Mouse (Mus musculus) intestine, postnatal 0 days (tissue): ENCODE data around the gene Trpv6. TPM values are rescaled to one million over a fixed set of nuclear protein-coding genes. Genes with fewer than 3 reads are reported as not detected.

Source experiments
- ATAC-seq: fragments of 200-750 bp; cut with Nextera tagmentation; 2 replicates; pipeline ENCODE4 v1.8.0; 2017; ENCODE audit warnings: mild to moderate bottlenecking, moderate TSS enrichment, moderate library complexity
- H3K27ac ChIP-seq: fragments of 300-500 bp; sonication (generic); 2 replicates; pipeline ENCODE4 v1.5.1; 2014; ENCODE audit warnings: mild to moderate bottlenecking, low read depth, low read length, moderate library complexity
- H3K27me3 ChIP-seq: fragments of 300-500 bp; sonication (generic); replicated peaks from 2 replicates; pipeline ENCODE4 v1.6.1; 2014; ENCODE audit warnings: low read length, mixed read lengths; ENCODE audit not compliant: control insufficient read depth, insufficient read depth
- H3K36me3 ChIP-seq: fragments of 300-500 bp; sonication (generic); 2 replicates; pipeline ENCODE4 v1.6.1; 2014; ENCODE audit warnings: mild to moderate bottlenecking, moderate library complexity; ENCODE audit not compliant: control insufficient read depth, insufficient read depth
- H3K4me1 ChIP-seq: fragments of 300-500 bp; sonication (generic); replicated peaks from 2 replicates; pipeline ENCODE4 v1.6.1; 2014; ENCODE audit warnings: antibody characterized with exemption, low read length, mixed read lengths; ENCODE audit not compliant: control insufficient read depth, insufficient read depth
- H3K4me2 ChIP-seq: fragments of 300-500 bp; sonication (generic); replicated peaks from 2 replicates; pipeline ENCODE4 v1.6.1; 2014; ENCODE audit warnings: low read depth, mild to moderate bottlenecking, moderate library complexity
- H3K4me3 ChIP-seq: fragments of 300-500 bp; sonication (generic); 2 replicates; pipeline ENCODE4 v1.5.1; 2014; ENCODE audit warnings: low read depth, low read length
- H3K9ac ChIP-seq: fragments of 300-500 bp; sonication (generic); 2 replicates; pipeline ENCODE4 v1.6.1; 2014; ENCODE audit warnings: mild to moderate bottlenecking, low read depth, low read length
- H3K9me3 ChIP-seq: fragments of 300-500 bp; sonication (generic); 2 replicates; pipeline ENCODE4 v1.6.1; 2016; ENCODE audit warnings: mixed run types; ENCODE audit not compliant: control insufficient read depth
- CTCF ChIP-seq: sonication (generic); IDR thresholded peaks from 2 replicates; pipeline ENCODE4 v1.5.1; 2016; ENCODE audit warnings: low read depth, mild to moderate bottlenecking, control low read depth, antibody characterized with exemption, moderate library complexity
- WGBS: fragments of 180-500 bp; shearing (Covaris S2); extraction: QIAGEN DNeasy Blood & Tissue Kit; methylation state at CpG from one replicate; pipeline ENCODE4 v1.1.7; 2014; 5-methylcytosine and 5-hydroxymethylcytosine counted together
- polyA plus RNA-seq: library from polyadenylated mRNA; unstranded; fragments of >200 nt; fragmentation: Nextera tagmentation; extraction: Ambion mirVana; gene quantifications from 2 replicates; pipeline ENCODE4 v1.2.1, GENCODE M21; 2015

The Trpv6 gene
- polyA plus RNA-seq, 1 experiment from 2014 or later, result 0.72 TPM

DNA sequence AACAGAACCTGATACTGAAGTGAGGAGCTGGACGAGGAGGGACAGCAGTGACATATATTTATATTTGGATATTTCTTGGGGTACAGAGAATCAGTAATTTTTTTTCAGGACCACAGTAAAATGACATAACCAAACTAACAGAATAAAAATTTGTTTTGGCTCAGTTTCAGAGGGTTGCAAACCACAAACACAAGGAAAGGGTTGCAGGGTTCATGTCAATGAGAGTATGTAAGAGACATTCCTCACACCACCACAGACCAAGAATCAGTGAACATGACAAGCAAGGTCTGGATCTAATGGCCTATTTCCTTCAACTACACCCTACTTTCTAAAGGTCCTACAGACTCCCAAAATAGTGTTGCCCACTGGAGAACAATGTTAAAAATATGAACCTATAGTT is 54.0 kb downstream of the Trpv6 start:
- 67% methylated on average over 1 of the region's 1 CpGs for WGBS

DNA sequence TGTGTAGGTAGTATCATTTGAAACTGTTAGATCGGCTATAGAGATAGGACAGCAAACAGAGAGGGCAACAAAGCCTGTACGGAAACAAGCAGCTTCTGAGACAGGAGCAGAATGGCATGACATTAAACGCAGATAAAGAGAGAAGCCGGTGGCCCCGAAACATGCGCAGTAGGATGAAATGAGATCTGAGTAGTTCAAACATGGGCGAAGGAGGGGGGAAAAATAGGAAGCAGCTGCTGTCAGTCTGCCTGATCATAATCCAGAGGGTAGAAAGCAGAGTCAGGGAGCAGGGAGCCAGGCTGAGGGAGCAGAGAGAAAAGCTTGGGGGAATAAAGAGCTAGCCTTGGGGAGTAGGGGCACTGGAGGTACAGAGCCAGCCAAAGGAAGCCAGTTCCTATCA is 54.9 kb downstream of the Trpv6 start:
- no peak overlapping the region for H3K9ac ChIP-seq
- H3K27ac ChIP-seq, result no peak overlapping the region
- H3K27me3 ChIP-seq, result no peaks in the 10 kb centered on the region
- ATAC-seq, result no peak
- TF ChIP-seq CTCF, result no peak
- no peak overlapping the region for H3K4me2 ChIP-seq
- no peaks in the 10 kb centered on the region for H3K4me1 ChIP-seq
- H3K4me3 ChIP-seq, result no peak overlapping the region
- H3K36me3 ChIP-seq, result no peaks in the 10 kb centered on the region
- WGBS, result 53% methylated on average over 7 of the region's 7 CpGs
- no peaks in the 10 kb centered on the region for H3K9me3 ChIP-seq

More for the DNA sequence above, 54.0 kb downstream of the Trpv6 start:
- no peak overlapping the region for H3K27ac ChIP-seq
- H3K4me1 ChIP-seq, result no peaks in the 10 kb centered on the region
- H3K27me3 ChIP-seq, result no peaks in the 10 kb centered on the region
- TF ChIP-seq CTCF, result no peak
- no peak overlapping the region for H3K4me3 ChIP-seq
- H3K36me3 ChIP-seq, result no peaks in the 10 kb centered on the region
- no peak overlapping the region for H3K4me2 ChIP-seq
- no peak overlapping the region for H3K9ac ChIP-seq
- no peaks in the 10 kb centered on the region for H3K9me3 ChIP-seq
- ATAC-seq, result no peak

DNA sequence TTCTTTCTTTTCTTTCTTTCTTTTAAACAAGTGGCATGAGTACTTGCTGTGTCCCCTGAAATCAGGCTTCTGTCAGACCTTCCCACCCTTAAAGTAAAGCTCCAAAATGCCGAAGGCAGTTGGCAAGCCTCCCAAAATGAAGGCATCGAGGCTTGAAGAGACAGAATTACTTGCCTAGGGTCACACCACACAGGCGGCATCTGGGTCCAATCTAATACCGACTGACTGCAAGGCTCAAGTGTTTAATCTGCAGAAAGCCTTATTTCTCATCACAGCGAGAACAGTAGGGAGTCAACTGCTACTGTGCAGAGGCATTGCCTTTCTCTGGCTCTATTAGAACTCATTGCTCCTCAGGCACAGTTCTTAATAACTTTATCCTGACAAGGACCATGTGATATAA is 58.9 kb downstream of the Trpv6 start:
- Histone ChIP-seq H3K9ac (no peak overlapping the region), H3K4me1 (no peaks in the 10 kb centered on the region), H3K4me3 (no peak overlapping the region), H3K4me2 (no peak overlapping the region), H3K9me3 (no peaks in the 10 kb centered on the region), H3K27me3 (no peaks in the 10 kb centered on the region), H3K27ac (no peak overlapping the region), H3K36me3 (no peaks in the 10 kb centered on the region)
- no peak for ATAC-seq
- TF ChIP-seq CTCF, result no peak
- 71% methylated on average over 5 of the region's 5 CpGs for WGBS

DNA sequence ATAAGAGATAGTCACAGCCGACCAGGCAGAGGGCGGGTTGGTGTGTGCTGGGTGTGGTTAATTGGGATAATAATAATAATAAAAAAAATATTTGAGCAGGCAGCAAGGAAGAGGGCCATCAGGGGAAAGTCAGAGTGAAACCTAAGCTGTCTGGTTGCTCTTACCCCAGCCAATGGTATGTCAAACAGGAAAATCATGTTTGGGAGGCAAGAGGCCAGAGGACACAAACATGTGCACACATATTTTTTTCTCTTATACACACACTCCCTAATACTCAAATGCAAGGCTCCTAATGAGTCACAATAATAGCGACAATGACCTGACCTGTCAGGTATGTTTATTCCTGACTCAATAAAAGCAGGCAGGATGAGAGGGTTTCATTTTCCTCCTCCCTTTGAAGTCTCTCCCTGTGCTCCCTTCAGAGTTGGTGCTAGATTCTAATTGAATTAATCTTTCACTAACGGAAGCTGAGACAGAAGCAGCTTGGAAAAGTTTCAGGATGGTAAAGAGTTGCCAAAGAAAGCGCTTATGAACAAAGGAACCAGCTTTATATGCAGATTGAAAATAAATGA is 59.6 kb downstream of the Trpv6 start:
- no peaks in the 10 kb centered on the region for H3K9me3 ChIP-seq

More for the DNA sequence above, 59.6 kb downstream of the Trpv6 start:
- Histone ChIP-seq H3K4me3 (no peak overlapping the region), H3K27me3 (no peaks in the 10 kb centered on the region), H3K36me3 (no peaks in the 10 kb centered on the region), H3K27ac (no peak overlapping the region), H3K4me1 (no peaks in the 10 kb centered on the region), H3K4me2 (no peak overlapping the region), H3K9ac (no peak overlapping the region)
- 33% methylated on average over 5 of the region's 5 CpGs for WGBS
- no peak for TF ChIP-seq CTCF
- ATAC-seq, result no peak

Other genes with a start within 250 kb of the Trpv6 start
- gene Gm5771, start 244.0 kb downstream of the Trpv6 start, polyA plus RNA-seq, result 12.4 and 16.9 TPM in 2 replicates
- gene Gm10334, start 190.3 kb downstream of the Trpv6 start, polyA plus RNA-seq, result 7.2 and 9.4 TPM in 2 replicates
- 13.5 and 13.7 TPM in 2 replicates for gene Prss1, start 177.5 kb downstream of the Trpv6 start, polyA plus RNA-seq
- 10.5 and 17.9 TPM in 2 replicates for gene Prss2, start 114.6 kb downstream of the Trpv6 start, polyA plus RNA-seq
- gene Ephb6, start 30.9 kb downstream of the Trpv6 start, polyA plus RNA-seq, result 2.7 and 2.8 TPM in 2 replicates
- 0.23 and 0.60 TPM in 2 replicates for gene Trpv5, start 44.4 kb upstream of the Trpv6 start, polyA plus RNA-seq
- gene Llcfc1, start 48.0 kb upstream of the Trpv6 start, polyA plus RNA-seq, result 3.5 and 5.4 TPM in 2 replicates
- 0.10 and 0.59 TPM in 2 replicates for gene Kel, start 67.9 kb upstream of the Trpv6 start, polyA plus RNA-seq
- 0.03 and 0.05 TPM in 2 replicates for gene Olfr459, start 138.8 kb upstream of the Trpv6 start, polyA plus RNA-seq
- gene Pip, start 211.1 kb upstream of the Trpv6 start, polyA plus RNA-seq, result not detected in 2 replicates
- gene Sval2, start 216.6 kb upstream of the Trpv6 start, polyA plus RNA-seq, result not detected in 2 replicates